Mouse (Mus musculus): ENCODE measurements at regions not wholly inside any gene's neighbourhood (a gene's known extent, or its start where the extent isn't known, plus 50 kb on each side); places are given as distances from the start of the nearest gene placed in this dataset.

GRCm38 (mm10) chr15:25283713-25284112 lies 129.9 kb downstream of the Basp1 start:
- no peak for TF ChIP-seq POLR2A (IDR thresholded peaks at IDR 0.05; ENCODE audit: extremely low read depth, insufficient read depth, low read length)
- no peak for TF ChIP-seq CTCF (IDR thresholded peaks at IDR 0.05; ENCODE audit: extremely low read depth, insufficient read depth, low read length)
